Mouse (Mus musculus) cerebellum, adult 8-10 months (tissue): ENCODE measurements around the gene Eri3.
A peak's percentile ranks its signal among the peaks of the same experiment; 100 is the strongest.

Experiments
- DNase-seq: peaks from one replicate; pipeline ENCODE4 v3.0.0; 2022

Gene Eri3

DNA sequence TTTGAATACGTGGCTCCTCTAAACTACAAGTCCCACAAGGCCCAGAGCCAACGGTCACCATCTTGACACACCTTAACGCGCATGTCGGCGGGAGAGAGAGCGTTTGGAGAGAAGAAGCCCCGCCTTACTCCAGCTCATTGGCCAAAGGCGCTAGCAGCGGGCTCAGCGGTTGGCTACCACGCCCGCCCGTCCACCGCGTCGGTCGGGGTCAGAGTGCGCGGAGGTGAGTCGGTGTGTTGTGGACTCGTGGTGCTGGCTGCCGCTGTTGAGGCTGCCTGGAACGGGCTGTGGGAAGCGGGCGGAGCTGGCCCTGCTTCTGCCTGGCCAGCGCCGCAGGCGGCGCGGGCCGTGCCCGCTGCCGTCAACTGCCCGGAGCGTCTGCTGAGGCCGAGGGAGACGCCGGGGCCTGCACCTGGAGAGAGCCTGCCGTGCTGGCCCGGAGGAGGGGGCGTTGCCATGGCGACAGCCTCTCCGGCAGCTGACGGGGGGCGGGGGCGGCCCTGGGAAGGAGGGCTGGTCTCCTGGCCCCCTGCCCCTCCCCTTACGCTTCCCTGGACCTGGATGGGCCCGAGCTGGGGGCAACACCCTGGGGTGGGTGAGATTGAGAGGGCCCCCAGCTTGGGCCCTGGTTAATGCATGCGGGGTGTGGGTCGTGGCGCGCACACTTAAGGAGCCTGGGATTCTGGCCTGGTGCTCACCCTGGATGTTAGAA, at the start of gene Eri3:
Gene Eri3 (plus strand): TSS at position 226 of the 712 bp plus-strand sequence.
- DNase-seq = peak; percentile 97

GRCm38 (mm10) chr4:117518246-117518645, 31.9 kb upstream of the Eri3 start:
- DNase-seq = no peak

DNA sequence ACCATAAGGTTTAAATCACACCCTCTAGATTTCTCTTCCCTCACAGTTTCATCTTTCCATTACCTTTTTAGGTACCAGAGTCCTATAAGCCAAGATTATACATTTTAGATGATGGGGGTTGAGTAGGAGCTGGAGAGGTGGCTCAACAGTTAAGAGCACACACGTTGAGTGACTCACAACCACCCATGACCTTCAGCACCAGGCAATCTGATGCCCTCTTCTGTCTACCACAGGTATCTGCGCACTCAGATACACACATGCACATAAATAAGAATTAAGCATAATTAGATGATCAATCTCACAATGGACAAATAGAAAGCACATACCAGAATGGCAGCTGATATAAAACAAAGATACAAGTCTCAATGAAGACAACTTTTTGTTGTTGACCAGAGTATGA, 28.8 kb upstream of the Eri3 start:
- DNase-seq = no peak

DNA sequence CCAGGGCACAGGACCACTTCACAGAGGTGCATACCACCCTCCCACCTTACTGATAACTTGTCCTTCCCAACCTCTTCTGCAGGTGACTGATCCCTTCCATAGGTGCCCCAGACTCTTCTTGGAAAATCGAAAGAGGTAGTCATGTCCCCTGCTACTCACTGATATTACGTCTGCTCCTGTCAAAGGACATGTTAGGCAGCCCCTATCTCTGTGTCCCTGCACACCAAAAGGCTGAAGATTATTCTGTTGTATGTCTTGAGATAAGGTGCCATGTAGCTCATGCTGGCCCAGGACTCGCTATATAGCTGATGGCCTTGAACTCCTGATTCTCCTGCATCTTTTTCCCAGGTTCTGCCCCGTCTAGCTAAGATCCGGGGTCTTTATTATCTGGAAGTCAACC, 24.2 kb upstream of the Eri3 start:
- no peak for DNase-seq

- DNase-seq = no peak
Observed at GRCm38 (mm10) chr4:117527116-117527899, 22.9 kb upstream of the Eri3 start.

- DNase-seq = no peak
Observed at GRCm38 (mm10) chr4:117527952-117528351, 22.2 kb upstream of the Eri3 start.

DNA sequence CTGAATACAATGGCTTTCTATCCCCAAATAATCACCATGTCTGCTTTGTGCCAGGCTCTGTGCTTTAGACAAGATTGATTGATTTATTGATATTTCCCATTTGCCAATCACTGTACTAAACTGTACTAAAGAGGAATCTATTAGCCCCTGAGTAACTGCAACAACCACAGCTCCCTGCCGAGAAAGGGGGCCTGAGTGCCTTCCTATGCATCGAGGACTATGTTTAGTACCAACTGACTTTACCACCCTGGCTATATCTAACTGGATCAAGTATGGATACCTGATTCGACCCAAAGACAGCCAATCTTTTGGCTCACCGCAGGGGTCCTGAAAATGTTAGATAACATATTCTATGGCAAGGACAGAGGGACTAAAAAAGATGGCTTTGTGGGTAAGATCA, 20.3 kb upstream of the Eri3 start:
- DNase-seq = no peak

DNA sequence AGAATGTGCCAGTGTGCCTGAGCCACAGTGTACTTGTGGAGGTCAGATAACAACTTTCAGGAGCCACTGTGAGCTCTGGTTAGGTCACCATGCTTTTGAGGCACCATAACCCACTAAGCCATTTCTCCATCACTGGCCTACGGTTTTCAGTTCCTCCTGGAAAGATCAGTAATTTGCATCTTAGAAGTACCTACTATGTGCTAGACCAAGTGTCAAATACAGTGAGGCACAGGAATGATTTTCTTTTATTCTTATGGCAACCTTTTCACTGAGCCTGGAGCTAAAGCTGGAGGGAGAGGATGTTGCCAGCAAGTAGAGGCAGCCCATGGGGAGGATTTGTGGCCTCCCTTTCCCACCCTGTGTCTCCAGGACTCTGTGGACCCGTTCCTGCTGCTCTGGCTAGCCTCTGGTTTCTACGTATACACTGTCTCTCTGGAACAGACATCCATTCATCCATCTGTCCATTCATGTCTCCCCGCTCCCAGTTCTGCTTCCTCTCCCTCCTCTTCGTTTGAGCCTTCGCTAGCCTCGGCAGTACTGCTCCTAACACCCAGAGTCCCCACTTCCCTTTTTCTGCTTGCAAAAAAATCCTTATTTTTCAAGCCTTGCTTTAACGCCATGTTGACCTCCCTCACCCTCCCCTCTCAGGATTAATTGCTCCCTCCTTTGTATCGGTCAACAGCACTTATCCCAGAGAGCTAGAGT, 14.5 kb upstream of the Eri3 start:
- DNase-seq = no peak

GRCm38 (mm10) chr4:117537002-117537401, 13.2 kb upstream of the Eri3 start:
- no peak for DNase-seq

GRCm38 (mm10) chr4:117539329-117539980, 10.7 kb upstream of the Eri3 start:
- no peak for DNase-seq

- no peak for DNase-seq
Observed at GRCm38 (mm10) chr4:117540571-117540970, 9.6 kb upstream of the Eri3 start.

GRCm38 (mm10) chr4:117545448-117545847, 4.7 kb upstream of the Eri3 start:
- DNase-seq = no peak

DNA sequence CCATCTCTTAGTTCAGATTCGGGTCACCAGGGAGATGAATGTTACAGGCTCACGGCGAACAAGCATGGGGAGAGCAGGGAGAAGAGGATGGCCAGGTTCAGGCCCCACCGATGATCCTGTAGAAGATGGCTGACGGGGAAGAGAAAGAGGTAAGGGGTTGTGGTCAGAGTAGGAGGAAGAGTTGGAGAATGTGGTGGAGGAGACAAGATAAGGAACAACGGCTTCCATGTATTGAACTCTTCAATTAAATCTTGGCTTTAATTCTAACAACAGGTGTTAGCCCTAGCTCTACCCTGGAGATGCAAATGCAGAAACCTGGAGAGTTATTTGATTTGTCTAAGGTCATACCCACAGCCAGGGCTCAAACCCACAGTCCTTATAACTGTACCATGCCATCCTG, 3.5 kb upstream of the Eri3 start:
- no peak for DNase-seq

- no peak for DNase-seq
Observed at GRCm38 (mm10) chr4:117549576-117549975, 589 bp upstream of the Eri3 start.

- no peak for DNase-seq
Observed at GRCm38 (mm10) chr4:117551144-117552000, 1.2 kb downstream of the Eri3 start.

GRCm38 (mm10) chr4:117555495-117555894, 5.3 kb downstream of the Eri3 start:
- no peak for DNase-seq

DNA sequence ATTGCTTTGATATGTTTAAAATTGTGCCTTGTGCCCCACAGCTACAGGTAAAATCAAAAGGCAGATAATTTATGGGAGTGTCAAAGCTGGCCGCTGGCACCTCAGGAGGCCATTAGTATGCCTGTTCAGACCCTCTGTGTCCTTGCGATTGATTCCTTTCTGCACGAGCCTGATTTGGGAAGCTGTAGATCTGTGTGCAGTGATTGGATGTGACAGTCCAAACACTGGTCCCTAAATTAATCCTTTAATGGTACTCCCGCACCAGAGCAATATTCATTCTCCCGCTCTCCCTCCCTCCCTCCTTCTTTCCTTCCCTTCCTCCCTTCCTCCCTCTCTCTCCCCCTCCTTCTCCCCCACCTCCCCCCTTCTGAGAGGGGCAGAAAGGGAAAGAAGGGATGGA, 6.2 kb downstream of the Eri3 start:
- DNase-seq = no peak

DNA sequence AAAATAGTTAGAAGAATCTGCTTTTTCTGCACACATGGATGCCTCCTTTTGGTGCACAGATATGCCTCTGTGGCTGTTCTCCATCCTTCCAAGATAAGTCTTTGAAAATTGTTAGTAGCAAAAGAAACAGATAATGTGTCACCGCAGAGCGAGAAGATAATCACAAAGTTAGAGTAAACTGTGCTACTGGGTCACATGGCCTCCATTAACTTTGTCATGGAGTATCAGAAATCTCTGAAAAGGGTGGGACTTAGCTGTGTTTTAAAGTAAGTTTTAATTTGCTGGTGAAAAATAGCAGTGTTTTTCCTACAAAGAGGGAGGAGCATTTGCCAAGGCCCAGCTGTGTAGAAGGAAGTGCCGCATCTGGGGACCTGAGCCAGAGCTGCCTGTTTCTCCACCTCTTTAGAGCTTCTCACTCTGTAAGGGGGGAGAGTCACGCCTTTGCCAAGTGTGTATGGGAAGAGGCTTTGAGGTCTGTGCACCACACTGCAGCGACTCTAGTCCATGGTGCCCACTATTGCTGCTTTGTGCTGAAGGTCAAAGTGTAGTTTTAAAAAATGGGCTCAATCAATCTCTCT, 7.0 kb downstream of the Eri3 start:
- DNase-seq = no peak

GRCm38 (mm10) chr4:117563967-117564366, 13.8 kb downstream of the Eri3 start:
- no peak for DNase-seq

GRCm38 (mm10) chr4:117568846-117569245, 18.7 kb downstream of the Eri3 start:
- no peak for DNase-seq

- DNase-seq = no peak
Observed at GRCm38 (mm10) chr4:117570964-117571363, 20.8 kb downstream of the Eri3 start.

GRCm38 (mm10) chr4:117577579-117577978, 27.4 kb downstream of the Eri3 start:
- no peak for DNase-seq
